Mouse (Mus musculus): ENCODE results near the gene Trappc6a.

Trappc6a gene

GRCm38 (mm10) chr7:19503481-19504068 lies 4.6 kb upstream of the Trappc6a start:
- no peak for TF ChIP-seq GATA4 (IDR thresholded peaks at IDR 0.05; ENCODE audit: insufficient replicate concordance, low read length)

GRCm38 (mm10) chr7:19506326-19506725 lies 1.9 kb upstream of the Trappc6a start:
- TF ChIP-seq GATA4 (IDR thresholded peaks at IDR 0.05; ENCODE audit: insufficient replicate concordance, low read length) = no peak

- TF ChIP-seq GATA4 (IDR thresholded peaks at IDR 0.05; ENCODE audit: insufficient replicate concordance, low read length) = no peak
These were observed 1.1 kb upstream of the Trappc6a start for GRCm38 (mm10) chr7:19506969-19507611.

GRCm38 (mm10) chr7:19507612-19507981 lies 598 bp upstream of the Trappc6a start:
- no peak for TF ChIP-seq GATA4 (IDR thresholded peaks at IDR 0.05; ENCODE audit: insufficient replicate concordance, low read length)

GRCm38 (mm10) chr7:19508924-19509568 lies 851 bp downstream of the Trappc6a start:
- TF ChIP-seq GATA4 (IDR thresholded peaks at IDR 0.05; ENCODE audit: insufficient replicate concordance, low read length) = no peak

GRCm38 (mm10) chr7:19509786-19510185 lies 1.6 kb downstream of the Trappc6a start:
- TF ChIP-seq GATA4 (IDR thresholded peaks at IDR 0.05; ENCODE audit: insufficient replicate concordance, low read length) = no peak

GRCm38 (mm10) chr7:19512353-19512752 lies 4.2 kb downstream of the Trappc6a start:
- no peak for TF ChIP-seq GATA4 (IDR thresholded peaks at IDR 0.05; ENCODE audit: insufficient replicate concordance, low read length)

- TF ChIP-seq GATA4 (IDR thresholded peaks at IDR 0.05; ENCODE audit: insufficient replicate concordance, low read length) = no peak
These were observed 9.6 kb downstream of the Trappc6a start, which contains the start of gene Nkpd1 for GRCm38 (mm10) chr7:19517652-19518365. Gene Nkpd1, plus strand, starts transcription at chr7:19517838.

- no peak for TF ChIP-seq GATA4 (IDR thresholded peaks at IDR 0.05; ENCODE audit: insufficient replicate concordance, low read length)
These were observed 11.8 kb downstream of the Trappc6a start for GRCm38 (mm10) chr7:19520032-19520431.

- no peak for TF ChIP-seq GATA4 (IDR thresholded peaks at IDR 0.05; ENCODE audit: insufficient replicate concordance, low read length)
These were observed 15.0 kb downstream of the Trappc6a start for GRCm38 (mm10) chr7:19523017-19523756.

- no peak for TF ChIP-seq GATA4 (IDR thresholded peaks at IDR 0.05; ENCODE audit: insufficient replicate concordance, low read length)
These were observed 15.7 kb downstream of the Trappc6a start for GRCm38 (mm10) chr7:19523757-19524419.

- no peak for TF ChIP-seq GATA4 (IDR thresholded peaks at IDR 0.05; ENCODE audit: insufficient replicate concordance, low read length)
These were observed 16.4 kb downstream of the Trappc6a start for GRCm38 (mm10) chr7:19524420-19525104.

GRCm38 (mm10) chr7:19525105-19525481 lies 16.9 kb downstream of the Trappc6a start:
- no peak for TF ChIP-seq GATA4 (IDR thresholded peaks at IDR 0.05; ENCODE audit: insufficient replicate concordance, low read length)

- TF ChIP-seq GATA4 (IDR thresholded peaks at IDR 0.05; ENCODE audit: insufficient replicate concordance, low read length) = no peak
These were observed 22.9 kb downstream of the Trappc6a start for GRCm38 (mm10) chr7:19531077-19531476.

Measured in liver, adult (tissue).